Mouse (Mus musculus) splenic B cell, adult 2 months (primary cell): ENCODE measurements around the gene Tbc1d22b.

Experiments used
- DNase-seq: peaks from one replicate; pipeline ENCODE4 v3.0.0-alpha.2; 2011; ENCODE audit warnings: low read depth, low spot score
- H3K27me3 ChIP-seq: 2 replicates; pipeline ENCODE4 v1.6.1; 2012; ENCODE audit warnings: mild to moderate bottlenecking, low read length, moderate library complexity, mixed read lengths; ENCODE audit not compliant: control insufficient read depth, poor library complexity, insufficient read depth, severe bottlenecking
- H3K36me3 ChIP-seq: 2 replicates; pipeline ENCODE4 v1.6.1; 2012; ENCODE audit warnings: mild to moderate bottlenecking, low read length, moderate library complexity, mixed read lengths; ENCODE audit not compliant: control insufficient read depth, poor library complexity, insufficient read depth, severe bottlenecking

Tbc1d22b gene

DNA sequence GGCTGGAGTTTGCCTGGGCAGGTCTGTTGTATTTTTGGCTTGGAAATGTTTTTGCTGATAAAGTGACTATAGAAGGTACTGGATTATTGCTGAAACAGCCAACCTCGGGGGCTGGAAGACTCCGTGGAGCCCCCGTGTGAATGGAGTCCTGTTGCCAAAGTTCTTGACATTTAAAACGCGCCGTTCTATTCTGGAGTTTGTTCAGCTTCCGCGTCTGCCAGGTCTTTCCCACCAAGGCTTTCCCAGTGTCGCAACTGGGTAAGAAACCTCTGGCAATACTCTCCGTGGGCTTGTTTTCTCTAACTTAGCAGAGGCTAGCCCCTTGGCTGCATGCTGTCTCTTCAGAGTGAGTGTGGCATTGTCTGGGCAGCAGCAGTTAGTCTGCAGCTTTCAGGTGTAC lies 6.9 kb downstream of the Tbc1d22b start:
- H3K27me3 ChIP-seq = no peaks in the 10 kb centered on the region
- DNase-seq = no peak
- H3K36me3 ChIP-seq = no peaks in the 10 kb centered on the region

DNA sequence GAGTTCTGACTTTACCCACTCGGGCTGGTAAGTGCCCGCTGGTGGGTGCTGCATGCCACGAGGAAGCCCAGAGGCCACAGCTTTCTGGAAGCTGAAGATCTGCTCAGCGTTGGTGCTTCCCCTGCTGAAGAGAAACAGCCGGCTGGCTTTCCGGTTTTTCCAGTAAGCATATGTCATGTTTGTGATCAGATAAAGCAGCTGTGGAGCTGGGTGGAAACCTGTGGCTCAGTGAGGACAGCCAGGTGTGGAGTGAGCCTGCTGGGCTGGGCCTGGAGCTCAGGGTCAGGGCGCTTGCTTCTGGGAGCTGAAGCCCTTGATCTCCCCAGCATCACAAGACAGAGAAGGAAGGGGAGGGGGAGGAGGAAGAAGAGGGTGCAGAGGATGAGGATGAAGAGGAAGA lies 7.3 kb downstream of the Tbc1d22b start:
- H3K36me3 ChIP-seq = no peaks in the 10 kb centered on the region
- no peaks in the 10 kb centered on the region for H3K27me3 ChIP-seq
- DNase-seq = no peak

DNA sequence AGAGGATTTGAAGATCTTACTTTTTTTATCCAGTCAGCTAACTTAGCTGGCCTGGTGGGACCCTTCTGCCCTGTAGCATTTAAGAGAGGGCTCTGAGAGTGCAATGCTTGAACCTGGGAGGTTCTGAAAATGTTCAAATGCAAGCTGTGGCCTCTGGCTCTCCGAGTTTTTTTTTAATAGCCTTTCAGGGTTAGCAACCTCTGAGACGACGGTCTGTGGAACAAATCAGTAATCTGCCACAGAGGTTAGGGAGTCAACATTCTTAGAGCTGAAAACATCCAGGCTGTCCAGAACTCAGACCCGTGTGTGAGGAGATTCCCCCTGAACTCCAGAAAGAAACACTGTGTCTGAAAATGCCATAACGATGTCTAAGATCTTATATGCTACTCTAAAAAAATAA lies 8.9 kb downstream of the Tbc1d22b start:
- Histone ChIP-seq H3K36me3 (no peaks in the 10 kb centered on the region), H3K27me3 (no peaks in the 10 kb centered on the region)
- DNase-seq = no peak

DNA sequence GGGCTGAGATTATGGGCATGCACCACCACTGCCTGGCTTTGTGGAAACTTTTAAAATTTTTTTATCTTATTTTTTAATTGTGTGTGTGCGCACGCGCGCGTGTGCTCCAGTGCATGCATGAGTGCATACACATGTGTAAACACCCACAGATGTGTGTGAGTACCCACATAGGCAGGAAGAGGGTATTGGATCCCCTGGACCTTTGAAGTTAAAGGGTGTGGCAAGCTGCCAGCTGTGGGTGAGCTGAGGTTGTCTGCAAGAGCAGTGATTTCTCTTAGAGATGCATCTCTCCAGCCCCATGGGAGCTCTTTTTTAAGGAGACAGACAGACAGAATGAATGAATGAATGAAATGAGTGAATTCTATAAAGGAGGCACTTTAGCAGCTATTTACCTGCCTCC lies 15.9 kb downstream of the Tbc1d22b start:
- Histone ChIP-seq H3K36me3 (peaks cover 5% of the 10 kb centered on the region), H3K27me3 (no peaks in the 10 kb centered on the region)
- DNase-seq = no peak

DNA sequence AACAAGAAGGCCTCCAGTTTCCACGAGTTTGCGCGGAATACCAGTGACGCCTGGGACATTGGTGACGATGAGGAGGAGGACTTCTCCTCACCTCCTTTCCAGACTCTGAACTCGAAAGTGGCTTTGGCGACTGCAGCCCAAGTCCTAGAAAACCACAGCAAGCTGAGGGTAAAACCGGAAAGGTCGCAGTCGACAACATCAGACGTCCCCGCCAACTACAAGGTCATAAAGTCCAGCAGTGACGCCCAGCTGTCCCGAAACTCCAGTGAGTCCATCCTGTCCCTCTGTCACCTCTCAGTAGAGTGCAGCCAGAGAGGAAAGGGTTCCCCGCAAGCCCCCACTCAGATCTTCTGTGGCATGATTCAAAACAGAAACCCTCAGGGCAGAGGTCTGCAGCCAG lies 18.9 kb downstream of the Tbc1d22b start:
- no peak for DNase-seq
- H3K27me3 ChIP-seq = no peaks in the 10 kb centered on the region
- peaks cover 8% of the 10 kb centered on the region for H3K36me3 ChIP-seq

DNA sequence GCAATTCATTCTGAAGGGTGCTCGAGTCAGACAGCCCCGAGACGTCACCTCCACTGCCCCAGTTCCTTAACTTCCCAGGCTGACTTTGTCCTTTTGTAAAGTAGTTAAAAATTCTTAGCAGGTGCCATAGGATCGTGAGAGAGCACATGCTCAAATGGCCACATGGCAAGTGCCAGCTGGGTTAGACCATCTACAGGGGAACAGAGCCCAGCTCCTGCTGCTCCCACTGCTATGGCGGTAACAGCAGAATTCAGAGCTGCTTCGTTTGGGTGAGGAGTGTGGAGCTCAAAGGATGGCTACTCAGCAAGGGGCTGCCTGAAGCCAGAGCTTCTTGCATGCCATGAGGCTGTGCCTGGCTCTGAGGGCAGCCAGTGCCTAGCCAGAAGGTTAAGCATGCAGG lies 20.2 kb downstream of the Tbc1d22b start:
- H3K36me3 ChIP-seq = peaks cover 8% of the 10 kb centered on the region
- H3K27me3 ChIP-seq = no peaks in the 10 kb centered on the region
- DNase-seq = no peak

DNA sequence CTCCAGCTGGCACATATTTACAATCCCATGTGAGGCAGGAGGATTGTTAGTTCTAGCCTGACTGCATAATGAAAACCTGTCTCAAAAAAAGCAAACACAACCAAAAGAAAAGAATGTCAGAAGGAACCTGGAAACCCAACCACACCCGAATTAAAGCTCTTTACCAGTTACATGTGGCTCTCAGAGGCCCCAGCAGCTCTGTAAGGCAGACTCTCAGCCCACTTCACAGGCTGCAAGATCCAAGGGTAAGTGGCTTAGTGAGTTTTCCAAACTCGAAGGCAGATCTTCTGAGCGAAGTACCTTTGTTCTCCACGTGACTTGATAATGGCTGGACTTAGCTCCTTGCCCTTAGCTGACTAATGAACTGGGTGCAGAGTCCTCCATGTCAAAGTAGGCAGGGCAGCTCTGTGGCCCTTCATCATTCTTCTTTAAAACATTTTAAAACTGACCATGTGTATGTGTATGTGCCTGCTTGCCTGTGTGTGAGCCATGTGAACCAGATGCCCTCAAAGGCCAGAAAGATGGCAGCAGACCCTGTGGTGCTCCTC lies 30.1 kb downstream of the Tbc1d22b start:
- no peaks in the 10 kb centered on the region for H3K27me3 ChIP-seq
- no peak for DNase-seq
- H3K36me3 ChIP-seq = peaks cover 9% of the 10 kb centered on the region

DNA sequence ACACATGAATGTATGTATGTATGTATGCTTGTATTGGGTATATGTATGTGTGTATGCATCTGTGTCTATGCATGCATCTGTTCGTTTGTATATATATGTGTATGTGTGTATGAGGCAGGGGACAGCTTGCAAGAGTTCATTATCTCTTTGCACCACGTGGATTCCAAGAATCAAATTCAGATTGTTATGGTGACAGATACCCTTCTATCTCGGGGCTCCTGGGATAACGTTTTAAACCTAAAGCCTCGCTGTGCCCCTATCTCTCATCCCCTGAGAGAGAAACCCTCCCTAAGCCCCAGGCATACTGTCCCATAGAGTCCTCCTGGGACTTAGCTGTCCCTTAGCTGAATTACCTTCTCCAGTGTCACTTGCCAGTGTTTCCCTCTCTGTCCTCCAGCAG lies 34.0 kb downstream of the Tbc1d22b start:
- peaks cover 6% of the 10 kb centered on the region; the same call in 1 of the 2 replicates for H3K36me3 ChIP-seq
- H3K27me3 ChIP-seq = no peaks in the 10 kb centered on the region
- no peak for DNase-seq

DNA sequence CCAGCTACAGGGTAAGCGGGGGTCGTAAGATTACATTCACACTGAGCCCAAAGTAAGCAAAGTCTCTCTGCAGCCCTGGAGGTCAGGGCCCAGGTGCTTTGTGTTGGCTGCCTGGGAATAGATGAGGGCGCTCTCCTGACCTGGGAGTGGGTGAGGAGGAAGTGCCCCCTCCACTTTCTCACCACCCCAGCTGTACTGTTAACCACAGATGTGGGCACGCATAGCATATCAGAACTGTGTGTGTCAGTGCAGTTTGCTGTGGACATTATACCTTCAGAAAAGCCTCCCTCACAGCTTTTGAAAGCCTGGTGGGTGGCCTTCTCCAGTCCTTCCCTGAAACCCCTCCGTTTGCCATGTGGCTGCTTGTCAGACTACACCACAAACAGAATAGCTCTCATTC lies 34.7 kb downstream of the Tbc1d22b start:
- H3K27me3 ChIP-seq = no peaks in the 10 kb centered on the region
- no peak for DNase-seq
- H3K36me3 ChIP-seq = peaks cover 6% of the 10 kb centered on the region; the same call in 1 of the 2 replicates

DNA sequence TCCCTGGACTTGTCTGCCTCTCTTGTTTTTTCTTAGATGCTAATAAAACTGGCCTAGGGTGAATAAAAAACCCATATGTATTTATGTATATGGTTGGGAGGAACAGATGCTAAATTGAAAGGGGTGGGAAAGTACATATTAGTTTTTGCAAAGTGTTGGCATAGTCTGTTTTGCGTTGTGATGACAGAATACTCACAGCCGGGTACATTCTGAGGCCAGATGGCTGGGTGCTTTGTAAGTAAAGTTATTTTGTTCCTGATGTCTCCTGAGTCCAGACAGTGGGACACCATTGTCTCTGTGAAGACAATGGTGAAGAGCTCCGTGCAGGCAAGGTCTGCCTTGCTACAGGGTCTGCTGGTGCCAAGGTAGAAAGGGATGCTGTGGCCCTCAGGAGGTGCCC lies 35.2 kb downstream of the Tbc1d22b start:
- H3K27me3 ChIP-seq = no peaks in the 10 kb centered on the region
- H3K36me3 ChIP-seq = peaks cover 6% of the 10 kb centered on the region; the same call in 1 of the 2 replicates
- no peak for DNase-seq

DNA sequence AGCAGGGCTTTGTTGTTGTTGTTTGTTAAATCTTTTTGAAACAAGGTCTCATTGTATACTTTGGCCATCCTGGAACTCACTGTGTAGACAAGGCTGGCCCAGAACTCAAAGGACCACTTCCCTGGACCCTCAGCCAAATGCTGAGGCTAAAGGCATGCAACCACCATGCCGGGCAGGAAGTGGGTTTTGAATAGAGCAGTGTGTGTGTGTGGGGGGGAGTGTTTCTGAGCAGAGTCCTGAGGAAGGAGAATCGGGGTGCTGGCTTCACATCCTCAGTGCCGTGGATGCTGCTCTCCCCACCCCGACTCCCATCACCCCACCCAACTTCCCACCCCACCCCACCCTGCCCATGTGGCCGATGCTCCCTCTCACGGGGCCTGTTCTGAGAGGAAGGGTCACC lies 35.9 kb downstream of the Tbc1d22b start:
- peaks cover 6% of the 10 kb centered on the region; the same call in 1 of the 2 replicates for H3K36me3 ChIP-seq
- H3K27me3 ChIP-seq = no peaks in the 10 kb centered on the region
- DNase-seq = no peak

DNA sequence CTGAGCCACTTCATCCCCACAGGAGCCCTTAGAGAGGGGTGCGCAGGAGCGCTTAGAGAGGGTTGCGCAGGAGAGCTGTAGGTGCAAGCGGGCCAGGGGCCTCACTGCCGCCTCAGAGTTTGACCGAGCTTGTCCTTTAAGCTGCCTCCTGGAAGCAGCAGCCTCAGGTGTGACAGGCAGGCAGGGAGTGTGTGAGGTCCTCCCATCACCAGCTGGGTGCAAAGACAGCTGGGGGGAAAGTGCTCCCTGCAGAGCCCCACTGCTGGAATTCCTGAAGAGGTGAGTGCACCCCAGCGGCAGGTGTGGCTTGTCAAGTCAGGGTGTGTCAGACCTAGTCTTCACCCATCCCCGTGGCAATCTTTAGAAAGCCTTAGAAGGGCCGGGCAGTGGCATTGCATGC lies 37.3 kb downstream of the Tbc1d22b start:
- DNase-seq = no peak
- Histone ChIP-seq H3K27me3 (no peaks in the 10 kb centered on the region), H3K36me3 (no peaks in the 10 kb centered on the region)

DNA sequence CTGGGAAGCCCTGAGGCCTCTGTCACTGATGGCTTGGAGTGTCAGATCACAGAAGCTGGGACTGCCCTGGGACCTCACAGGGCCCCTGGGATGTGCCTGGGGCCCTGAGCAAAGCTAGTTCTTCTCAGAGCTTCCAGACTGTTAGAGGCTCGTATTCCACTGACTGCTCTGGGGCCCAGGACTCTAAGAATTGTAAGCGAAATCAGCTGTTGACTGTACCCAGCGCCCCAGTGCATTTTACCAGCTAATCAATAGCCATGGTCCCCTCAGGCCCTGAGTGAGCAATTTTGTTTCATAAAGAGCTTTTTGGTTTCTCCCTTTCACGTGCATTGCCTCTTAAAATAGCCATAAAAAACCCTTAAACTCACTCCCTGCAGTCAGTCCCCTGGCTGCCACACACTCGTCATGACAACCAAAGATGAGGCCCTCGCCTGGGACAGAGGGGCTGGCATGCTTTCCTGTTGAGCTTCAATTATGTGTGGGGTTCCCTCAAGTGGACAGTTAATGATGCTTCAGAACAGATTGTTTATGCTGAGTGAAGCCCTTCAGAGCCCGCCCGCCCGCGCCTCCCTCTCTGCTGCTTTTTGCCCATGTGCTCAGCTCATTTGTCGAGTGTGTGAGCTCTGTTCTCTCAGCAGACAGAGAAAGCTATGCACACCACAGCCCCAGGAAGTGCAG lies 39.8 kb downstream of the Tbc1d22b start:
- Histone ChIP-seq H3K36me3 (no peaks in the 10 kb centered on the region), H3K27me3 (no peaks in the 10 kb centered on the region)
- DNase-seq = no peak

DNA sequence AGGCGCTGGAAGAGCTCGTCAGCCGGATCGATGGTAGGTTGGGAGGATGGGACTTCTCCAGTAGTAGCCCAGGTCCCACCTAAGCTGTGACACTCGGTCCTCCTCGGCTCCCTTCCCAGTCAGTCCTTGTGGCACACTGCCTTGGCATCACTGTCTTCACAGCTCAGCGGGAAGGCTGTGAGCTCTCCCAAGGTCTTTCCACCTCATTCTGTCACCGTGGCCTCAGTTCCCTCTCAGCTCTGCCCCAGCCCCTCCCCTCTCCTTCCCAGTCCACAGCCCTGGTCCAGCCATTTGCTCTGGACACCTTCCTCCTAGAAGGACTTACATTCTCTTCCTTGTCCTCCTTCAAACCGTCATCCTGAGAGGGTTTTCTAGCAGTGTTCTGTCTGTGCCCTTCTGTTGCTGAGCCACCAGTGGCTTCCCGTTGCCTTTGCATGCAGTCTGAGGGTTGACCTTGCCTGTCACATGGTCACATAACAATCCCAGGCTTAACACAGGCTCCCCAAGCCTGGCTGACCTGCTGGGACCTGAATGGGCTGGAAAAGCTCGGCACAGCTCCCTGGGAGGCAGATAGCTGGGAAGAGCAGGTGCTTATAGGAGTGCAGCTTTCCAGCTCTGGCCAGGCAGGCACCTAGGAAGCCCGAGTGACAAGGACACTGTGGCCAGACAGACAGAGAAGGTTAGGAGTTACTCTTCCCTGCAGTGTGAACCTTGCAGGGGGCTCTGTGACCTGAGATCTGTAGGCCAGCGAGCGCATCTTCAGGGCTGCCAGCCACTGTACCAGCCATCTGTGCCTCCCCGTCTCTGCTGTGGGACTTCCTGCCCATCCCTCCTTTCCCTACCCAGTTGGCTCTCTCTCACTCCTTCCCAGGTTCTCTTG lies 46.5 kb downstream of the Tbc1d22b start:
- DNase-seq = no peak
- Histone ChIP-seq H3K27me3 (no peaks in the 10 kb centered on the region), H3K36me3 (peaks cover 3% of the 10 kb centered on the region; the same call in 1 of the 2 replicates)

DNA sequence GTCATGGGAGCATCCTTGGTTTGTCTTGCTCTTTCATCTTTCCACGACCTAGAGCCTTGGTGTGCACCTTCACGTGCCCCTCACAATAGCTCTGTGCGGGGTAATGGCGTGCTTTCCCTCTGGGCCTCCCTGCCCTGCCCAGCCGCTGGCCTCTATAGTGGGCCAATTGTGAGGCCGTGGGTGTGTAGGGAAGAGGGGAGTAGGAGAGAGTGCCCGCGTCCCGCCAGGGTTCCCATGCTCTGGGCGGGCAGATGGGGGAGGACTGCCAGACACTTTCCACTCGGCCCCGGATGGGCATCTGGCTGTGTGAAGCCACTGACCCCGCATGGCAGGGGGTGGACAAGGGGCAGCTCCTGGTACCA lies 47.2 kb downstream of the Tbc1d22b start:
- Histone ChIP-seq H3K27me3 (no peaks in the 10 kb centered on the region), H3K36me3 (peaks cover 3% of the 10 kb centered on the region; the same call in 1 of the 2 replicates)
- no peak for DNase-seq
